Mouse (Mus musculus): ENCODE results near the gene Ntn1. TPM values are rescaled to one million over a fixed set of nuclear protein-coding genes. Genes with fewer than 3 reads are reported as not detected.

Gene Ntn1
- polyA plus RNA-seq (2015; fragmentation: Nextera tagmentation; extraction: Ambion mirVana): 17.7 and 21.3 TPM in 2 replicates

DNA sequence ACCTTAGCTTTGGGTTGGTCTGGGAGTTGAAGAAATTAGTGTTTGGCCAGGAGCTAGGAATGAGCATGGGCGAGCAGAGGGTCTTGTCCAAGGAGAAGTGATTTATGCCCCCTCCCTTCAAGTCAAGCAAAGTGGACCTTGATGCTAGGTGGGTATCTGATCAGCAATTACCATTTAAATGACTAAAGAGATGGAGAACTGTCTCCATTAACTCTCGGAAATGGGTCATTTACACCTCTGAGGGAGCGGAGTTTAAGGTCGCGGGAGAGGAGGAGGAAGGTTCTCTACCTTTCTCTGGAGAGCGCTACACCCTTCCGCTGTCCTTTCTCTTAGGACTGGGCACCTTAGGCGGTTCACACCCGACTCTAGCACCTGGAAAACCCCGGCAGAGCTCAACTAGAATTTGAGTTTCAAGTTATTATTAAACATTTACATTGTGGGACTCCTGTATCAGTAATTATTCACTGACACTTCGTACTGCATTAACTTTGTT is at the start of gene Ntn1:
Gene Ntn1 (minus strand): TSS at position 97 of the 493 bp plus-strand sequence.
- no peaks in the 10 kb centered on the region for H3K36me3 ChIP-seq (ENCODE audit: control insufficient read depth, insufficient read depth)
- peak within 1 kb of the TSS; percentile 78 for H3K9ac ChIP-seq (ENCODE audit: low read length)
- H3K9me3 ChIP-seq (replicated peaks; ENCODE audit: control insufficient read depth, low read length): no peaks in the 10 kb centered on the region
- H3K27ac ChIP-seq (ENCODE audit: low read length): peak within 1 kb of the TSS; percentile 60
- ATAC-seq (replicated peaks; ENCODE audit: extremely low read depth, insufficient read depth, low FRiP score): no peak
- H3K27me3 ChIP-seq (ENCODE audit: control insufficient read depth, insufficient read depth, low read length): peaks cover 48% of the 10 kb centered on the region
- H3K4me1 ChIP-seq (ENCODE audit: control insufficient read depth, insufficient read depth, low read length): peaks cover 6% of the 10 kb centered on the region
- peak within 1 kb of the TSS; percentile 63 for H3K4me3 ChIP-seq (ENCODE audit: low read length)
- peak within 1 kb of the TSS; percentile 94 for H3K4me2 ChIP-seq (ENCODE audit: low read depth, low read length)
- WGBS: 22% methylated on average over 11 of the region's 11 CpGs

- H3K4me2 ChIP-seq (ENCODE audit: low read depth, low read length): no peak overlapping the region
Observed at GRCm38 (mm10) chr11:68448356-68448755, 47.7 kb upstream of the Ntn1 start.

DNA sequence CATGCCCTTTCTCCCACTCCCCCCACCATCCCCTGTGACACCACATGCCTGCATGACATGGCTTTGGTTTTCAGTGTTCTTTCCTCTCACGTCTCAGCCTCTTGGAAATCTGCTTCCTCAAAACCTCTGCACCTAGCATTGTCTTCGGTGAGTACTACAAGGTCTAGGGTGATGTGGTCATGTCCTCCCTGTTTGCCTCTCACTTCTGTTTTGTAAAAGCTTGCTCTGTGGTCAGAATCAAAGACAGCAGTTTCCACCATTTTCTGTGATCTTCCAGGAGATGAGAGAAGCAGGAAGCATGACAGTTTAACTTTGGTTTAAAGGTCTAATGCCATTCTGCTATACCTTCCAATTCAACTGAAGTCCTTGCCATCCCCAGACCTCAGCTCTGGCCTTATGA is 46.6 kb upstream of the Ntn1 start:
- 72% methylated on average over 2 of the region's 2 CpGs for WGBS
- H3K36me3 ChIP-seq (ENCODE audit: control insufficient read depth, insufficient read depth): no peaks in the 10 kb centered on the region
- H3K4me3 ChIP-seq (ENCODE audit: low read length): no peak overlapping the region

More at GRCm38 (mm10) chr11:68448356-68448755, 47.7 kb upstream of the Ntn1 start:
- Histone ChIP-seq H3K4me1 (ENCODE audit: control insufficient read depth, insufficient read depth, low read length) (peaks cover 5% of the 10 kb centered on the region; the same call in 1 of the 2 replicates), H3K9ac (ENCODE audit: low read length) (no peak overlapping the region), H3K4me3 (ENCODE audit: low read length) (no peak overlapping the region), H3K27me3 (ENCODE audit: control insufficient read depth, insufficient read depth, low read length) (no peaks in the 10 kb centered on the region), H3K36me3 (ENCODE audit: control insufficient read depth, insufficient read depth) (no peaks in the 10 kb centered on the region), H3K9me3 (replicated peaks; ENCODE audit: control insufficient read depth, low read length) (no peaks in the 10 kb centered on the region), H3K27ac (ENCODE audit: low read length) (no peak overlapping the region)
- no peak for ATAC-seq (replicated peaks; ENCODE audit: extremely low read depth, insufficient read depth, low FRiP score)
- WGBS: 72% methylated on average over 7 of the region's 7 CpGs

DNA sequence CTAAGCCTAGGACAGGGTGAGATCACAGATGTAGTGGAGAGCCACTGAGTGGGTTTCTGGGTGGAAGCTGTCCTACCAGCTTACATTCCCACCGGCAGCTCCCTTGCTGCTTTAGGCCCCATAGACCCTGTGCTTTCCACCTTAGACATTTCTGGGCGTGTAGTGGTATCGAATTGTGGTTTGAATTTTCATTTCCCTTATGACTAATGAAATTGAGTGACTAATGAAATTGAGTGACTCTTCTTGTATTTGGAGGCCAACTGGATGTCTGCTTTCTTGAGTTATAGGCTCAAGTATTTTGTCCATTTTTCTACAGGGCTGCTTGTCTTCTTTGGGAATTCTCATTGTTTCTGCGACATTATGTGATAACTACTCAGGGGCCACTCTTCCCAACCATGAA is 45.9 kb upstream of the Ntn1 start:
- no peak overlapping the region for H3K4me2 ChIP-seq (ENCODE audit: low read depth, low read length)
- H3K4me3 ChIP-seq (ENCODE audit: low read length): no peak overlapping the region
- 89% methylated on average over 4 of the region's 4 CpGs for WGBS
- H3K36me3 ChIP-seq (ENCODE audit: control insufficient read depth, insufficient read depth): no peaks in the 10 kb centered on the region
- no peak for ATAC-seq (replicated peaks; ENCODE audit: extremely low read depth, insufficient read depth, low FRiP score)
- H3K27ac ChIP-seq (ENCODE audit: low read length): no peak overlapping the region
- no peak overlapping the region for H3K9ac ChIP-seq (ENCODE audit: low read length)
- H3K4me1 ChIP-seq (ENCODE audit: control insufficient read depth, insufficient read depth, low read length): peaks cover 5% of the 10 kb centered on the region; the same call in 1 of the 2 replicates
- H3K27me3 ChIP-seq (ENCODE audit: control insufficient read depth, insufficient read depth, low read length): no peaks in the 10 kb centered on the region
- no peaks in the 10 kb centered on the region for H3K9me3 ChIP-seq (replicated peaks; ENCODE audit: control insufficient read depth, low read length)

More for the DNA sequence above, 46.6 kb upstream of the Ntn1 start:
- H3K9me3 ChIP-seq (replicated peaks; ENCODE audit: control insufficient read depth, low read length): no peaks in the 10 kb centered on the region
- no peak for ATAC-seq (replicated peaks; ENCODE audit: extremely low read depth, insufficient read depth, low FRiP score)
- no peak overlapping the region for H3K4me2 ChIP-seq (ENCODE audit: low read depth, low read length)
- H3K4me1 ChIP-seq (ENCODE audit: control insufficient read depth, insufficient read depth, low read length): peaks cover 5% of the 10 kb centered on the region; the same call in 1 of the 2 replicates
- H3K27ac ChIP-seq (ENCODE audit: low read length): no peak overlapping the region
- H3K9ac ChIP-seq (ENCODE audit: low read length): no peak overlapping the region
- no peaks in the 10 kb centered on the region for H3K27me3 ChIP-seq (ENCODE audit: control insufficient read depth, insufficient read depth, low read length)

- no peaks in the 10 kb centered on the region for H3K36me3 ChIP-seq (ENCODE audit: control insufficient read depth, insufficient read depth)
- H3K9ac ChIP-seq (ENCODE audit: low read length): no peak overlapping the region
- 82% methylated on average over 4 of the region's 4 CpGs for WGBS
- no peak overlapping the region for H3K4me3 ChIP-seq (ENCODE audit: low read length)
- no peak overlapping the region for H3K4me2 ChIP-seq (ENCODE audit: low read depth, low read length)
- H3K27ac ChIP-seq (ENCODE audit: low read length): no peak overlapping the region
- peaks cover 2% of the 10 kb centered on the region; the same call in 1 of the 2 replicates for H3K4me1 ChIP-seq (ENCODE audit: control insufficient read depth, insufficient read depth, low read length)
- H3K27me3 ChIP-seq (ENCODE audit: control insufficient read depth, insufficient read depth, low read length): no peaks in the 10 kb centered on the region
- no peaks in the 10 kb centered on the region for H3K9me3 ChIP-seq (replicated peaks; ENCODE audit: control insufficient read depth, low read length)
- no peak for ATAC-seq (replicated peaks; ENCODE audit: extremely low read depth, insufficient read depth, low FRiP score)
Observed at GRCm38 (mm10) chr11:68445901-68446300, 45.3 kb upstream of the Ntn1 start.

- Histone ChIP-seq H3K9me3 (replicated peaks; ENCODE audit: control insufficient read depth, low read length) (no peaks in the 10 kb centered on the region), H3K36me3 (ENCODE audit: control insufficient read depth, insufficient read depth) (no peaks in the 10 kb centered on the region), H3K4me2 (ENCODE audit: low read depth, low read length) (no peak overlapping the region), H3K4me3 (ENCODE audit: low read length) (no peak overlapping the region), H3K27me3 (ENCODE audit: control insufficient read depth, insufficient read depth, low read length) (no peaks in the 10 kb centered on the region), H3K27ac (ENCODE audit: low read length) (no peak overlapping the region), H3K4me1 (ENCODE audit: control insufficient read depth, insufficient read depth, low read length) (no peaks in the 10 kb centered on the region), H3K9ac (ENCODE audit: low read length) (no peak overlapping the region)
- WGBS: 69% methylated on average over 12 of the region's 12 CpGs
- ATAC-seq (replicated peaks; ENCODE audit: extremely low read depth, insufficient read depth, low FRiP score): no peak
Observed at GRCm38 (mm10) chr11:68442983-68443638, 42.5 kb upstream of the Ntn1 start.

DNA sequence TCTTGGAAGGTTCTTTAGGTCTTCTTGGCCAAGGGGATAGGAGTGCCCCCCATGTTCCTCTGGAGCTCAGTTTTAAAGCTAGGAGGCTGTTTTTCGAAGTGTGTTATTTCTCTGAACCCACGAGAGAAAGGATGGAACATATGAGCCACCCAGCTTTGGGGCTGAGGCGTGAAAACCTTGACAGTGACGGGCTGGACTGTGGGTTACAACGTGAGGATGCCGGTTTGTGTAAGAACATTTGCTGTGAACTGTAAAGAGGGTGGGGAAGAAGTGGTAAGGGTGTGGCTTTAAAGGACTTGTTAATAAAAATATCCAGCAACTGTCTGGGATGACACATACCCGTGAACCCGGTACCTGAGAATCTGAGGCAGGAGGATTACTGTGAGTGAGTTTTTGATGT is 41.7 kb upstream of the Ntn1 start:
- Histone ChIP-seq H3K4me2 (ENCODE audit: low read depth, low read length) (no peak overlapping the region), H3K4me1 (ENCODE audit: control insufficient read depth, insufficient read depth, low read length) (no peaks in the 10 kb centered on the region), H3K36me3 (ENCODE audit: control insufficient read depth, insufficient read depth) (no peaks in the 10 kb centered on the region), H3K27ac (ENCODE audit: low read length) (no peak overlapping the region), H3K4me3 (ENCODE audit: low read length) (no peak overlapping the region), H3K27me3 (ENCODE audit: control insufficient read depth, insufficient read depth, low read length) (no peaks in the 10 kb centered on the region), H3K9me3 (replicated peaks; ENCODE audit: control insufficient read depth, low read length) (0 out of 2 replicates have a peak, but pooled peaks cover 2% of the 10 kb centered on the region), H3K9ac (ENCODE audit: low read length) (no peak overlapping the region)
- 75% methylated on average over 8 of the region's 8 CpGs for WGBS
- no peak for ATAC-seq (replicated peaks; ENCODE audit: extremely low read depth, insufficient read depth, low FRiP score)

DNA sequence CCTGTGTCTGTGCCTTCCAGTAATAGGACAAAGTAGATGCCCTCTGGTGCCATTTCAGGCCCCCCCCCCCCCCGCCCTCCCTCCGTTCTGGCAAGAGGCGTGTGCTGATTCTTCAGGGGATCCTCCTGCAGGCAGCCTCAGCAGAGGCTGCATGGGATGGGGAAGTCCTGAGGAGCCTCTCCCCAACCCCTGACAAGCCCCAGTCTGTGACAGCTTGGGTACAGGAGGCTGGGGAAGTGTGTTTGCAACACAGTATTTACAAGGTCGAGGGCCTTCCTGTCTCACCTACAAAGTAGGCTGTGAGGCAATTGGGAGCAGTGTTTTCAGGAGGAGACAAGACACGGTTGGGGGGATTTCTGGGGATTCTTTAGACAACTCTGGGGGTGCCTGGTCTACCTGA is 40.3 kb upstream of the Ntn1 start:
- no peaks in the 10 kb centered on the region for H3K27me3 ChIP-seq (ENCODE audit: control insufficient read depth, insufficient read depth, low read length)
- H3K4me2 ChIP-seq (ENCODE audit: low read depth, low read length): no peak overlapping the region
- no peaks in the 10 kb centered on the region for H3K36me3 ChIP-seq (ENCODE audit: control insufficient read depth, insufficient read depth)
- no peak overlapping the region for H3K9ac ChIP-seq (ENCODE audit: low read length)
- 62% methylated on average over 5 of the region's 5 CpGs for WGBS
- no peak for ATAC-seq (replicated peaks; ENCODE audit: extremely low read depth, insufficient read depth, low FRiP score)
- H3K27ac ChIP-seq (ENCODE audit: low read length): no peak overlapping the region
- H3K4me1 ChIP-seq (ENCODE audit: control insufficient read depth, insufficient read depth, low read length): no peaks in the 10 kb centered on the region
- H3K4me3 ChIP-seq (ENCODE audit: low read length): no peak overlapping the region
- 0 out of 2 replicates have a peak, but pooled peaks cover 2% of the 10 kb centered on the region for H3K9me3 ChIP-seq (replicated peaks; ENCODE audit: control insufficient read depth, low read length)

- no peak overlapping the region for H3K4me2 ChIP-seq (ENCODE audit: low read depth, low read length)
- H3K4me1 ChIP-seq (ENCODE audit: control insufficient read depth, insufficient read depth, low read length): no peaks in the 10 kb centered on the region
- H3K27me3 ChIP-seq (ENCODE audit: control insufficient read depth, insufficient read depth, low read length): no peaks in the 10 kb centered on the region
- ATAC-seq (replicated peaks; ENCODE audit: extremely low read depth, insufficient read depth, low FRiP score): no peak
- 72% methylated on average over 9 of the region's 9 CpGs for WGBS
- H3K27ac ChIP-seq (ENCODE audit: low read length): no peak overlapping the region
- 0 out of 2 replicates have a peak, but pooled peaks cover 2% of the 10 kb centered on the region for H3K9me3 ChIP-seq (replicated peaks; ENCODE audit: control insufficient read depth, low read length)
- H3K4me3 ChIP-seq (ENCODE audit: low read length): no peak overlapping the region
- H3K36me3 ChIP-seq (ENCODE audit: control insufficient read depth, insufficient read depth): no peaks in the 10 kb centered on the region
- no peak overlapping the region for H3K9ac ChIP-seq (ENCODE audit: low read length)
Observed at GRCm38 (mm10) chr11:68440100-68440499, 39.5 kb upstream of the Ntn1 start.

All from heart, embryonic 16.5 days (tissue).